Mouse (Mus musculus) heart, adult 2 months (tissue): ENCODE measurements around the gene Fbxl14.

Source experiments
- CTCF ChIP-seq: fragments of 200-600 bp; IDR thresholded peaks from 2 replicates; pipeline ENCODE4 v1.8.1; 2022; ENCODE audit warnings: antibody characterized with exemption, mild to moderate bottlenecking, moderate library complexity
- EP300 ChIP-seq: fragments of 200-500 bp; IDR thresholded peaks from 2 replicates; pipeline ENCODE4 v1.6.1; 2011; ENCODE audit warnings: low read depth, low read length, control low read depth; ENCODE audit not compliant: insufficient read depth
- POLR2A ChIP-seq: fragments of 200-500 bp; IDR thresholded peaks from 2 replicates; pipeline ENCODE4 v1.6.1; 2011; ENCODE audit warnings: mild to moderate bottlenecking, low read depth, low read length, control low read depth; ENCODE audit not compliant: insufficient read depth

- TF ChIP-seq POLR2A: no peak
- TF ChIP-seq CTCF: no peak
- no peak for TF ChIP-seq EP300
These were observed 45.1 kb upstream of the Fbxl14 start for GRCm38 (mm10) chr6:119434394-119434793.
